Mouse (Mus musculus) bone marrow, adult 2 months (tissue): ENCODE results near the gene Exoc3l4. TPM values are rescaled to one million over a fixed set of nuclear protein-coding genes. Genes with fewer than 3 reads are reported as not detected.
A peak's percentile ranks its signal among the peaks of the same experiment; 100 is the strongest.

ENCODE experiments used
- H3K27ac ChIP-seq: fragments of 200-500 bp; 2 replicates; pipeline ENCODE4 v1.5.1; 2012; ENCODE audit warnings: low read depth, mild to moderate bottlenecking, control low read depth, inconsistent platforms, low read length; ENCODE audit not compliant: control insufficient read depth, poor library complexity, insufficient read depth
- H3K4me1 ChIP-seq: fragments of 200-500 bp; 2 replicates; pipeline ENCODE4 v1.6.1; 2011; ENCODE audit warnings: low read length; ENCODE audit not compliant: control insufficient read depth, insufficient read depth
- H3K4me3 ChIP-seq: fragments of 200-500 bp; replicated peaks from 2 replicates; pipeline ENCODE3; 2011; ENCODE audit warnings: mild to moderate bottlenecking, low read depth, low read length, control low read depth; ENCODE audit not compliant: control insufficient read depth
- CTCF ChIP-seq: fragments of 200-500 bp; IDR thresholded peaks from 2 replicates; pipeline ENCODE4 v1.5.1; 2011; ENCODE audit warnings: low read length, control low read depth; ENCODE audit not compliant: control insufficient read depth, insufficient read depth
- POLR2A ChIP-seq: fragments of 200-500 bp; IDR thresholded peaks from 2 replicates; pipeline ENCODE4 v1.6.1; 2011; ENCODE audit warnings: low read depth, mild to moderate bottlenecking, control low read depth, low read length, borderline replicate concordance; ENCODE audit not compliant: control insufficient read depth
- WGBS: fragments of 180-500 bp; shearing (Covaris S2); methylation state at CpG from one replicate; pipeline ENCODE4 v1.1.7; 2018; 5-methylcytosine and 5-hydroxymethylcytosine counted together
- polyA plus RNA-seq: library from polyadenylated mRNA; stranded (reverse); fragments of >200 nt; gene quantifications from 2 replicates; pipeline ENCODE4 v1.2.4, GENCODE M21; 2011; ENCODE audit warnings: low replicate concordance; ENCODE audit not compliant: missing spikeins, insufficient read depth, insufficient read length

Gene Exoc3l4
- polyA plus RNA-seq, 1 experiment: 18.4 TPM

- Histone ChIP-seq H3K4me1 (peaks cover 11% of the 10 kb centered on the region), H3K4me3 (no peak overlapping the region), H3K27ac (no peak overlapping the region)
- TF ChIP-seq POLR2A: no peak
- no peak for TF ChIP-seq CTCF
- WGBS: 67% methylated on average over 8 of the region's 8 CpGs
Measured at GRCm38 (mm10) chr12:111428364-111428763, 11.5 kb downstream of the Exoc3l4 start.

DNA sequence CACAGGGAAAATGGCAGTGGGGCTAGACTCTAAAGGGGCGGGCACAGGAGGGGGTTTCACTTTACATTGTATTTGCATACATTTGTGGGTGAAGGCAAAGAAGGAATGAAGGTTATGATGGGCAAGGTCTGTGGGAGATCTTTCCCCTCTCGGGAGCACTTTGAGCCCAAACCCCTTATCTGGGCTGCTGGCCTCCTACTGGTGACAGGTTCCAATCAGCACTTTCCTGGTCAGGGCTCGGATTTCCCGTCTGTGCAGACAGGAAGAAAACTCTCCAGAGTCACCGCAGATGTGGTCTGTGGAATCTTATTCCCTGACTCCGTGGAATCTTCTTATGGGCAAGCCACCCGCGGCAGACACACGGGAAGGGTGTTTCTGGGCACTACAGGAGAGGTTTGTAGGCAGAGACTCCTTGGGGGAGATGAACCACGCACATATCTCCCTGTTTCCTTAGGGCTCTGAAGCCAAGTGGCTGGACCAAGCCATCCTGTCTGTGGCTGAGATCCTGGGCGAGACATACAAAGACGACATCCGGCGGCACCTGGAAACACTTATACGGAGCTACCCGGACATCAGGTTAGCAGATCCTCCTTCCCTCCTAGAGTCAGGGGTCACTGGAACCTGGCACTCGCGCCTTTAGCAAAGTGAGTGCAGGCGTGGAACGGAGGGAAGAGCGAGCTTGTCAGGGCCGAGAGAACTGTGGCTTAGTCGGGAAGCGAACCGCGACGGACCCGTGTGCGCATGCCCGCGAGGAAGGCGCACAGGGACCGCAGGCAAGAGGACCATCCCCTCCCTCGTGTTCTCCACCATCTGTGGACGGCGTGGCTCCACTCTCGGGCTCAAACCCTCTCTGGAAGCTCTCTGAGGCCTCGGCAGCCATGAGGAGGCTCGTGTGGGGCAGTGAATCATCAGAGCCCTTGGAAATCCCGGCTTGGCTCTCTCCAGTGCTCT lies 12.4 kb downstream of the Exoc3l4 start:
- TF ChIP-seq POLR2A (peak; percentile 59; the same call in 1 of the 2 replicates), CTCF (0 out of 2 replicates have a peak, but pooled peaks have one; percentile 2)
- H3K27ac ChIP-seq: peak overlapping the region; percentile 58
- peak overlapping the region; percentile 49 for H3K4me3 ChIP-seq
- WGBS: 4% methylated on average over 40 of the region's 40 CpGs
- H3K4me1 ChIP-seq: peaks cover 13% of the 10 kb centered on the region

GRCm38 (mm10) chr12:111430049-111430867 lies 13.4 kb downstream of the Exoc3l4 start:
- H3K4me1 ChIP-seq: peaks cover 18% of the 10 kb centered on the region
- peak overlapping the region; percentile 58 for H3K27ac ChIP-seq
- peak overlapping the region; percentile 49 for H3K4me3 ChIP-seq
- 13% methylated on average over 27 of the region's 27 CpGs for WGBS
- TF ChIP-seq POLR2A (no peak), CTCF (no peak)

GRCm38 (mm10) chr12:111430868-111431817 lies 14.3 kb downstream of the Exoc3l4 start:
- Histone ChIP-seq H3K4me3 (no peak overlapping the region), H3K4me1 (peaks cover 19% of the 10 kb centered on the region), H3K27ac (peak overlapping the region; percentile 20; the same call in 1 of the 2 replicates)
- TF ChIP-seq CTCF (no peak), POLR2A (no peak)
- 64% methylated on average over 14 of the region's 14 CpGs for WGBS

DNA sequence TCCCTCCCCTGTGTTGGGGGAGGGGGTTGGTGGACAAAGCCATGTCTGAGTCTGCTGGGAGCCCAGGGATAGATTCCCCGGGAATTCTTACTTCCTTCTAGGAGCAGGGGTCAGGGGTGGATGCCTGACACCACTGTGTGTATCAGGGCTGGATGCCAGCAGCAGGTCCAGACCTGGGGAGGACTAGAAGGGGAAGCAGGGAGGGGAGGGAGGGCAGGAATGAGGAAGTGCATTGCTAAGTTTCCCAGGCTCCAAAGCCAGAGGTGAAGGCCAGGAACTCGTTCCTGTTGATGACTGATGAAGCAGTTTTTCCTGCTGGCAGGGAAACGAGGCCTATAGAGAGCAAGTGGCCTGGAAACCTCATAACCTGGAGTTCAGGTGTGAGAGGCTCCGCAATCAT lies 15.3 kb downstream of the Exoc3l4 start:
- peaks cover 21% of the 10 kb centered on the region for H3K4me1 ChIP-seq

GRCm38 (mm10) chr12:111432751-111433331 lies 16.0 kb downstream of the Exoc3l4 start:
- 28% methylated on average over 5 of the region's 5 CpGs for whole genome bisulfite sequencing
- Histone ChIP-seq H3K4me3 (no peak overlapping the region), H3K27ac (no peak overlapping the region), H3K4me1 (peaks cover 23% of the 10 kb centered on the region)
- no peak for TF ChIP-seq POLR2A
- TF ChIP-seq CTCF: no peak

More for the DNA sequence above, 15.3 kb downstream of the Exoc3l4 start:
- TF ChIP-seq POLR2A (no peak), CTCF (no peak)
- Histone ChIP-seq H3K27ac (no peak overlapping the region), H3K4me3 (no peak overlapping the region)
- 26% methylated on average over 4 of the region's 4 CpGs for WGBS

GRCm38 (mm10) chr12:111434164-111434744 lies 17.4 kb downstream of the Exoc3l4 start:
- peak overlapping the region; percentile 50 for H3K27ac ChIP-seq
- no peak overlapping the region for H3K4me3 ChIP-seq
- TF ChIP-seq POLR2A (no peak), CTCF (no peak)

More at GRCm38 (mm10) chr12:111434164-111434744, 17.4 kb downstream of the Exoc3l4 start:
- 81% methylated on average over 7 of the region's 7 CpGs for WGBS
- H3K4me1 ChIP-seq: peaks cover 26% of the 10 kb centered on the region
